Mouse (Mus musculus): Measurements from ENCODE around the gene Ltbp4.

DNA sequence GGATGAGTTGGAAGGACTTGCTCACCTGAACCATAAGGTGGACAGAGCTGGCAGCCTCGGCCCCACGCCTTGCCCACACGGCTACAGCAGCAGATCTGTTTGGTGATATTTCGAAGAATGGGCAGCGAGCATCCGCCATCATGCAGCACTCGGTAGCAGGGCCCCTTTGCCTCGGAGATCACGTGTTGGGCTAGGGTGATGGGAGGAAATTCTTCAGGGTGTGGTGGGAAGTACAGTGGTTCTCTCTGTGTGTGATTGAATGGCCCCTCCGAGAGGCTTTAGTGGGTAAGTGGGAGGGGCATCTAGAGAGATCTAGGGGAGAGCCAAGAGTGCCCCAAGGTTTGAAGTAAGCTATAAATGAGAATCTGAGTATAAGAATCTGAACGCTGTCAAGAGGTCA is 9.3 kb downstream of the Ltbp4 start:
- TF ChIP-seq POLR2A (IDR thresholded peaks at IDR 0.05; ENCODE audit: control insufficient read depth, extremely low read depth, insufficient read depth, low read length, poor library complexity) (no peak), CTCF (IDR thresholded peaks at IDR 0.05; ENCODE audit: borderline replicate concordance, control insufficient read depth, extremely low read depth, insufficient read depth, low read length, poor library complexity) (no peak)

Data from thymus, adult 2 months (tissue).